Mouse (Mus musculus) cerebellum, adult (tissue): Measurements from ENCODE around the gene Ncam1.

Experiments used
- ATAC-seq: cut with Nextera tagmentation; 2 replicates; pipeline ENCODE4 v1.9.2; 2017; ENCODE audit warnings: mild to moderate bottlenecking, moderate library complexity, mixed read lengths; ENCODE audit not compliant: insufficient number of reproducible peaks, low FRiP score, low TSS enrichment

Gene Ncam1

GRCm38 (mm10) chr9:49798806-49799205 lies at the start of gene Ncam1:
Gene Ncam1, minus strand, starts transcription at chr9:49798925.
- ATAC-seq = peak; percentile 74

GRCm38 (mm10) chr9:49834013-49834412 lies 35.3 kb upstream of the Ncam1 start:
- ATAC-seq = no peak

DNA sequence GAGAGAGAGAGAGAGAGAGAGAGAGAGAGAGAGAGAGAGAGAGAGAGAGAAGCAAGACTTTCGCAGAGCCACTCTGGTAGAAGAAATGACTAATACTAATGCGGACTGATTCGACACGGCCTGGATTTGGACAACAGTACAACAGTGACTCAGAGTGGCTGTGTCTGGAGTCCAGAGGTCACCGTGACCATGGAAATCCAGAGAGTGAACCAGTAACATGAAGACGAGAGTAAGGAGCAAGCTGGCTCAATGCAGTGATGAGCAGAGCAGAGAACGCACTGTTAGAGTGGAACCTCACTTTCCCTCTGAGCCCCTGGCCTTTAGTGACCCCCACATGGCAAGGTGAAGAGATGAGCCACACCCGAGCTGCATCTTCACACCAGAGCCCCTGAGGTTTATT lies 28.9 kb upstream of the Ncam1 start:
- no peak for ATAC-seq

DNA sequence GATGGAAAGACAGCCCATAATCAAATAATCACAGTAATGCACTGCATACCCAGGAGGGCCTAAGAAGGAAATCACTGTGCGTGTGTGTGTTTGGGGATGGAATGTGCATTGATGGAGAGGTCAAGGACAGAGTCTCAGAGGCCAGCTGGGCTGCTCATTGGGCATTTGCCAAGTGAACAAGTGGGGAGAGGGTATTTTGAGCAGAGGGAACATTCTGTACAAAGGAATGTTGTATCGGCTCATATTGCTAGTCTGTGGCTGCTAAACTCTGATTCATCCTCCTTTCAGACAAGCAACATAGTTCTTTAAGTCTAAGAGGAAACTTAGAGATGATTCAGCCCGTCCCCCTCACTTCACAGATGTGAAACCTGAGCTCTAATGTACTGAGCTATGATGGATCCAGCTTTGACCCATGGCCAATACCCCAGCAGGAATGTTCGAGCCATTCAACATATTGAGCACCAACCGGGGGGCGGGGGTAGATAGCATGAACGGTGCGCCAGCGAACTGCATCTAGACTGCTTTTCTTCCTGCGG lies 17.5 kb upstream of the Ncam1 start:
- ATAC-seq = no peak

GRCm38 (mm10) chr9:49814442-49814841 lies 15.7 kb upstream of the Ncam1 start:
- ATAC-seq = no peak

DNA sequence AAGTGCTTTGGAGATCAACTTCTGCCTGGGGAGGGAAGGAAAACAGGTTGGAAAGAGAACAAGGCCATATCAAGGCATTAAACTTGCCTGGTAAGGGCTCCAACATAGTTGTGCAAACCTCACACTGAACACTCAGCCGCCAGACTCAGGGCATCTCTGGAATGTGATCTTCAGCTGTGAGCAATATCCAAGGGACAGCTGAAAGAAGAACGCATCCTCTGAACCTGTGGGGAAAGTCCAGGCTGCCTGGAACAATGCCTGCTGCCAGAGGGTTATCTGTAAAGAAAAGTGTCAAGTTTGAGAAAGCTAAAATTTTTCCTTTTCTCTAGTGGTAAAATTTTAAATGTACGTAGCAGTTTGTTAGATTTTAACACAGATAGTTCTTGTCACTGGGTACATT lies 4.5 kb upstream of the Ncam1 start:
- ATAC-seq = no peak

DNA sequence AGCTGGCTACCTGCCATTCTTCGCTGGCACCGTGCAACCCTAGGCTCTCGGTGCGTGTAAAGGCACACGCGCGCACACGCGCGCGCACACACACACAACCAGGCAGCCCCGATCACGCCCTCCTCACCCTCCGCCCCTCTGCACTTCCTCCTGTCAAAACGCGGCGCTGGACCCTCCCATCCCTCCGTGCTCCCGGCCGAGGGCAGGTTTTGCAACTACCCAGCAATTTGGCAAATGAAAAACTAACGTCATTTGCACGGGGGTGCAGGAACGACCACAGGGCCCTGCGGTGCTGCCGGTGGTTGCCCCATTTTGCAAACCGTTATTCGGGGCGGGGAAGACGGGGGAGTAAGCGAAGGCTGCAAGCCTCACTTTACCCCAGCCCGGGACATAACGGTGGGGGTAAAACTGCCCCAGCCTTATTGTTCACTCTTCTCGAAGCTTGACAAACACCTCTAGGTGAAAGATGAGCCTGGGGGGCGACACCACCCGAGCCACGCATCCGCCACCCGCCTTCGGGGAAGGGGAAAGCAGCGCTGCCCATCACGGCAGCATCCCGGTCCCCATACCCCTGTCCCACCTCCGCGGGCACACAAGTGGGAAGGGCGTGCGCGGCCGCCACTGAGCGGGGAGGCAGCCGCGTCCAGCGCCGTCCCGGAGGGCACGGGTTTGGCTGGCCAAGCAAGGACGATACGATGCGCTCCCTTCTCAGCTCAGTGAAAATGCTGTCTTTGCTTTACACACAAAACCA lies 729 bp downstream of the Ncam1 start:
- ATAC-seq = peak; percentile 45; the same call in 1 of the 2 replicates

DNA sequence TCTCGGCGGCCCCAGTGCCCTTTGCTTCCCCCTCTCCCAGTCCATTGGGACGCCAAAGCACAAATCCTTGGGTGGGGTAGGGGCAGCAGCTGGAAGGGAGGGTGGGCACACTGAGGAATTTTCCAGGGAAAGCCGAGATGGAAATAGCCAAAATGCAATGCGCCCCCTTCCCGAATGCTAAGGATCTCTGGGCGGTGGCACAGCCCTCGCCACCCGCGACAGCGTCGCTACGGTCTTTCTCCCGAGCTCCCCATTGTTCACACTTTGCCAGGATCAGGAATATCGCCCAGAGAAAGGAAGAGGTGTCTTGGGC lies 1.3 kb downstream of the Ncam1 start:
- no peak for ATAC-seq

DNA sequence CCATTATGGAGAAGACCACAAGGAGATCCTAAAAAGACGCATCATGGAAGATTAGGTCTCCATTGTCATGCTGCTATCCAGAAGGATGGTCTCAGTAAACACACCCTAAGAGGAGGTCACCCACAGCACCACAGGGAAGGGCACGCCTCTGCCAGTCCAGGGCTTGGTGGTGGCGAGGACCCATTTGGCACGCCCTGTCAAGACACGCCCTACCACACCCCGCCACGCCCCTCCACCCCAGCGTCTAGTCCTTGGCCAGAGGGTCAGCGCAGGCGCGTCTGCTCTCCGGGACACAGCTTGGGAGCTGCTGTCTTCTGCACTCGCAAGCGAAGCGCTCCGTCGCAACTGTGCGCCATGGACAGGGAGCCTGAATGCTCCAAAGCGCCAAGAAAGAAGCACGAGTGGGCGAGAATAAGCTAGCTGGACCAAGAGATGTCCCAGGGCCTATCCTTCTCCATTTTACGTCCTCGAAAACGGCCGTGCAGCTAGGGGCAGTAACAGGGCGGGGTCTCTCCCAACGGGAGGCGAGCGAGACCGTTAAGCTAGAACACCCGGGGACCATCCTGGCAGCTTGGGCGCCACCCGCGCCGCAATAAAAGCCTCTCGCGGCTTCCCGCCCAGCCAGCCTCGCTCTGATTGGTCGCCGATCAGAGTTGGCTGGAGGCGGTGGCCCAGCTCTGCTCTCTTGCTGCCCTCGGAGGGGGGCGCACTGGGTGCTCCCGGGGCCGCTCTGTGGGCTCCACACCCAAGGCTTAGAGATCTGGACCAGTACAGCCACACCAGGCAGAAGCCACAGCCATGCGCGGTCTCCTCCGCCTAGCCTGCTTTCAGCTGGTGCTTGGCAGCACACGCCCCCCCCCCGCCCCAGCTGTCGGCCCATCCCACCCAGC lies 1.9 kb downstream of the Ncam1 start:
- peak; percentile 63 for ATAC-seq

GRCm38 (mm10) chr9:49795881-49796280 lies 2.8 kb downstream of the Ncam1 start:
- ATAC-seq = no peak

- ATAC-seq = no peak
Measured at GRCm38 (mm10) chr9:49793987-49794550, 4.7 kb downstream of the Ncam1 start.

- ATAC-seq = no peak
Measured at GRCm38 (mm10) chr9:49793241-49793640, 5.5 kb downstream of the Ncam1 start.

- no peak for ATAC-seq
Measured at GRCm38 (mm10) chr9:49792646-49793045, 6.1 kb downstream of the Ncam1 start.

DNA sequence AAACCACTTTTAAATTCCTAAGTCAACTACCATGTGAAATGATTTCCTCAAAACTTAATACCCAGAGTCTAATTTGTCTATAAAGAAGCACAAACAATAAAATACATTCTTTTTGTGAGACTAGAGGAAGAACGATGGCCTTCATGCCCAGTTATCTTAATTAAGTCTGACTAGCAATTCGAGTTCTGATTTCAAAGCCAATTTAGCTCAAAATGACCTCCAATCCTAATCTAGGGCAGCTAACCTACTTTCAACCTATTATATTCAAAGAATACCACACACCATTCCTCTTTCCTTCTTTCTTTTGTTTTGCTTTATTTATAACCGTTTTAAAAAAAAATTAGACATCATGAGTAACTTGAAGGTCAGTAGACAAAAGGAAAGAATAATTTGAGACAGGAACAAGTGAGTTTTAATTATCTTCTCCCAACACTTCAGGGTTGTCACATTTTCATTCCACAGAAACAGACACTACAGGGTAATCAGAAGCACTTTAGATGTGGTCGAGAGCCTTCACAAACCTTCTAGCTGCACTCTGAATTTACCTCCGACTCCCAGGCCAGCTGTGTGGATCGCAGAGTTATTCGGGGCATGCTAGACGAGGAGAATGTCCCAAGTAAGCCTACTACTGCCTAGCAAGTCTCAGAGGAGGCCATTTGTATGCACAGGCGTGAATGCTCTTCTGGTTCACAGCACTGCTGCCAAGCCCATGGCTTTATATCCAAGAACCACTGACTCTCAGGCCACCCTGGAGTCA lies 17.5 kb downstream of the Ncam1 start:
- ATAC-seq = no peak

DNA sequence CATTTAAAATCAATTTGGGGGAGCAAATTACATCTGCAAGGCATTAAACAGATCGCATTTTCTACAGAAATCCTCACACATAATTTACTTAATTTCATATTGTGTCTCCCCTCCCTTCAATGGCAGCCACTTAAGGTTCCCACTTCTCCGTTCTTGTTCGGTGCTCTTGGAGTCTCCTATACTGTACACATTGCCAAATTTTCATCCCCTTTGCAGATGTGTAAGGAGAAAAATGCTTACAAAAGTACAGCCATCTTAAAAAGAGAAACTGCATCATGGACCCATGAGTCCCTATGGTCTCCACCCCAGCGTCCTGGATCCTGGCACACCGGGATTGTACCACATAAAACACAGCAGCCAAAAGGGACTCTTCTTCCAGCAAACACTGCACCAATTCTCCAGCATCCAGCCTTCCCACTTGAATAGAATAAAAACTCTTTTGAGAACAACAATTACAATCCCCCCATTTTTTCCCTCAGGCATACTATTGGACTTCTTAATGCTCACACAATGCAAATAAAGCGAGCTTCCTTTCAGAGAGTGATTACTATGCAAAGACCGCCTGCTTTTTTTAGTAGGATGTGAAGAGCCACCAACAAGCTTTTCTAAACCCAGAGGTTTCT lies 21.6 kb downstream of the Ncam1 start:
- ATAC-seq = no peak

GRCm38 (mm10) chr9:49766634-49767033 lies 32.1 kb downstream of the Ncam1 start:
- ATAC-seq = no peak

- ATAC-seq = no peak
Measured at GRCm38 (mm10) chr9:49760571-49760970, 38.2 kb downstream of the Ncam1 start.

DNA sequence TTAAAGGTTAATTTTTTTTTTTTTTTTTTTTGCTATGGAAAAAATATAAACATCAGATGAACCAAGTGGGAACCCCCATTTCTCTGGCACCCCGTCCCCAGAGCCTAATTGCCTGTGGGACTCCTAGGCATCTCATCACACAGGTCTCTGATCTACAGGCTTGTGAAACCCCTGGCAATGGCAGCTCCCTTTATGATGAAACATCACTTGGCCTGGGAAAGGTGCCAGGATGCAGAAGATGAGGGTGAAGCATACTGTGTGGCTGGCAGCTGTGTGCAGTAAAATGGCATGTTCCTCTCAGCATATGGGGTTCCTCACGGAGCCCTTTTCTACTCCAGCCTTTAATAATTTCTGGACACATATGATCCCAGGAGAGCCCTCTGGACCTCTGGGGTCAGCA lies 40.3 kb downstream of the Ncam1 start:
- no peak for ATAC-seq

DNA sequence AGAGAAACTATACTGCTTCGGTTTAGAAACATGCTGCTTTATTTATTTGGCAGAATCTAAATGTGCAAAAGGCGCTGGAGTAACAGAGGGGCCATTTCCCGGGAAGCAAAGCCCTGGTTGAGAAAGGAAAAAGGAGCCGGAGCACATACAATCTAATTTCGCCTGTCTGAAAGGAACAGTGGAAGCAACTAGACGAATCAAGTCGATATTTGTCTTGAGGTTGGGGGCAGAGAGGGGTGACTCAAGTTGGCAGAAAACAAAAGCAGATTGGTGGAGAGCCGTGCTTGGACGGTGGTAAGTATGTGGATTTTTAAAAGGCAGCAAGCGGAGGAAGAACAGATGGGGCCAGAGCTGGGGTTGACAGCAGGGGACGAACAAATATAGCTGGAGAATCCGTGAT lies 40.7 kb downstream of the Ncam1 start:
- peak; percentile 83; the same call in 1 of the 2 replicates for ATAC-seq

DNA sequence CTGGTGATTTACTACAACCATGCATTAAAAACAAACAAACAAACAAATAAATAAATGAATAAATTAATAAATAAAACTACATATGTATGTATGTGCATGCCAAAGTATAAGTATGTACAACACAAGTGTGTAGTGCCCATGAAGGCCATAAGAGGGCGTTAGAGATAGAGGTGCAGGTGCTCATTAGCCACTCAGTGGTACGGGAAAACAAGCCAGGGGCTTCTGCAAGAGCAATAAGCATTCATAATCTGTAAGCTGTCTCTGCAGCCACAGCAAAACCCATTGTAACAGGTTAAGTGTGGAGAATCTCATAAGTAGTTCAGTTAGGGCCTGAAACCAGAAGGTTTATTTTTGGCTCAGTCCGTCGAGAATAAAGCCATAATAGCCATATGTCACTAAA lies 41.1 kb downstream of the Ncam1 start:
- ATAC-seq = 0 out of 2 replicates have a peak, but pooled peaks have one; percentile 18
